Mouse (Mus musculus) spleen, postnatal 14 days (tissue): Measurements from ENCODE around the gene Fmnl2.

Experiments
- DNase-seq, 2 experiments: peaks; one replicate each; pipeline ENCODE4 v3.0.0; 2021 to 2022; ENCODE audit warnings: low spot score in 2 of 2

Fmnl2 gene

GRCm38 (mm10) chr2:52955090-52955489 is 97.4 kb downstream of the Fmnl2 start:
- DNase-seq, result peak; percentile 12 to 26

GRCm38 (mm10) chr2:52955831-52956230 is 98.2 kb downstream of the Fmnl2 start:
- no peak for DNase-seq

GRCm38 (mm10) chr2:52957771-52958534 is 100.3 kb downstream of the Fmnl2 start:
- DNase-seq, result no peak

- no peak for DNase-seq
Observed at GRCm38 (mm10) chr2:52958535-52959290, 101.1 kb downstream of the Fmnl2 start.

- DNase-seq, result no peak
Observed at GRCm38 (mm10) chr2:52959291-52959621, 101.6 kb downstream of the Fmnl2 start.

- no peak for DNase-seq
Observed at GRCm38 (mm10) chr2:52959982-52960381, 102.3 kb downstream of the Fmnl2 start.

- DNase-seq, result no peak
Observed at GRCm38 (mm10) chr2:52960697-52961096, 103.0 kb downstream of the Fmnl2 start.

GRCm38 (mm10) chr2:52963439-52963838 is 105.8 kb downstream of the Fmnl2 start:
- no peak for DNase-seq

DNA sequence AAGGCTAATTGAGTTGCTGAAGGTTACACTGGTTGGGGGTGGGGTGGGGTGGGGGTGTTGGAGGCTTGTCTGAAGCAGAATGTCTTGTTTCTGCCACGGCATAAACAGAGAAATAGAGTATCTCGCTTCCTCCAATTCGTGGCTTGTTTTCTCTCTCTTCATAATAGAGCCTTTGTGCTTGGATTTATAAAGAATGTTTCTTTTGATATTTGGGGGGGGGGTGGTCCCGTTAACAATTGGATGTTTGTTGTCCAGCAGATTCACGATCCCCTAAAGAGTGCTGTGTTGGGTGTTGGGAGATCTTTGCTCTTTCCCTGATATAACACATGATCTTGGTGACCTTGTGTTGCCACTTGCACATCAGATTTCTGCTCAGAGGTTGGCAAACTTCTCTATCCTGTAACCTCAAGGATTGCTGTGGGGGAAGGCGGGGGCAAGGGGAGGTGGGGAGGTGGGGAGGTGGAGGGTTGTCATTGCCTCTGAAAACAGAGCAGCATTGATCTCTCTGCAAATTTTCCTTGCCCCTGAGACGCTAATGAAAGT is 106.8 kb downstream of the Fmnl2 start:
- no peak for DNase-seq

DNA sequence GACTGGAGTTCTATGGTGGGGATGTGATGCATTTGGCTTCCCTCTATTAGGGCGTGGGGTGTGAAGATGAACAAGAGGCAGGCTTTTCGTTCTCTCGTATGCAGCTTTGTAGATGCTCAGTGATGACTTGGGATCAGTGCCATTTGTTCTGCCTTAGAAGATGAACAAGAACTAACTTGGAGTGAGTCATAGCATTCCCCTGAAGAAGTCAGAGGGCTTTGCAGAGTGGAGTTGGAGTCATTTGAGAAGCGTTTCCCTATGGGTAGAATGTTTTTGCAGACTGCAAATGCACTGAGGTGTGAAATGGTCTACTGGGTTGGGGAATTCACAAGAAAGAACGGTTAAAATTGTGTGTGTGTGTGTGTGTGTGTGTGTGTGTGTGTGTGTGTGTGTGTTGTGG is 108.6 kb downstream of the Fmnl2 start:
- DNase-seq, result no peak

DNA sequence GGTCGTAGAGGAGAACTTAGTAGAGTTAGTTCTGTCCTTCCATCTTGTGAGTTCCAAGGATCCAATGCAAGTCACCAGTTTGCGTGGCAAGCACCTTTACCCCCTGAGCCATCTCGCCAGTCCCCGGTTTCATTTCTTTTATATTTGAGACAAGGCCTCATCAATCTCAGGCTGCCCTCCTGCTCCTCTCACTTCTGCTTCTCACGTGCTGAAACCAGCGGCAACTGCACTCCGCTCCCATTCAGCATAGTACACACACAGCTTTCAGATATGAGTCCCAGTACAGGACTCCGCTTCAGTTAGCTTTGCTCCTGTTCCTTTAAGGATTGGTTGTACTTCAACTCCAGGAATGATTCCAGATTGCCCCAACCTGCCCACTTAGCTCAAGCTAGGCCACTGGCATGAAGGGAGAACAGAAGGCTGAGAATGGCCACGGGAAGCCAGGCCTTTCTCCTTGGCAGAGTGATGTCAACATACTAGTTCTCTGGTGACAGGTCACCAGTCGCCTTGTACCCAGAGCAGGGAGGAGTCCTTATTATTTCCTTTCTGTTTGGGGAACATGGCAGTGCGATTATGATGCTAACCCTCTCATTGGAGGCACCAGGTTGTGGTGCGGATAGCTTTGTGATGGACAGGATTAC is 109.3 kb downstream of the Fmnl2 start:
- no peak for DNase-seq

DNA sequence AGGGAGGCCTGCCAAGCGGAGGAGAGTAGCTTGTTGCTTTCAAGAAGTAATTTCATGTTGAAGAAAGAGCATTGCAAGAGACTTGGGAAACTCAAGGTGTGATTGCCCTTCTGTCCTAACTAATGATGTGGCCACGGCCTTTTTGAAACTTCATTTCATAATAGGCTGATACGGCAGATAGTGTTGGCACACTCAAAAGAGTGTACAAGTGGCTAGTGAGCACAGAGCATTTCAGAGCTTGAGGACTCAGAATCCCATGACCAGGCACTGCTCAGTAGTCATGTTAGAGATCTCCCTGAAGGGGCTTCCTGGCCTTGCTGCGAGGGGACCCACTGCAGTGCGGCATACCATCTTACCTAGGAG is 109.8 kb downstream of the Fmnl2 start:
- DNase-seq, result no peak

GRCm38 (mm10) chr2:52968884-52969283 is 111.2 kb downstream of the Fmnl2 start:
- DNase-seq, result no peak

DNA sequence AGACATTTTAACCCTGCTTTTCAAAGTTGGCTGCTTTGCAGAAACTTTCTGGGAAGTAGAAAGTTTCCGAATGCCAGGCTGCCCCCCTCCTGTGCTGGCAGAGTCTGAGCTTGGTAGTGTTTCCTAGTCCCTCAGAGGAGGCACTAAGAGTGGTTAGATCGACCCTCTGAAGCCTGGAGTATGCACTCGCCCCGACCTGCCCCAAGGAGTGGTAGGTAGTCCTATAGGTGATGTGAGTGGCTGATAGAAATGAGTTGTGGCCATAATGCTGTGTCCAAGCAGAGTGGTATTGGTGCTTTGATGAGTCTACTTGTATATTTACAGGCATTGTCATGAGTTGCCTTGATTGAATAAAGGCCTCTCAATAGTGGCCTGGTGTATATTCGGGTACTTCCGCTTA is 116.4 kb downstream of the Fmnl2 start:
- no peak for DNase-seq

DNA sequence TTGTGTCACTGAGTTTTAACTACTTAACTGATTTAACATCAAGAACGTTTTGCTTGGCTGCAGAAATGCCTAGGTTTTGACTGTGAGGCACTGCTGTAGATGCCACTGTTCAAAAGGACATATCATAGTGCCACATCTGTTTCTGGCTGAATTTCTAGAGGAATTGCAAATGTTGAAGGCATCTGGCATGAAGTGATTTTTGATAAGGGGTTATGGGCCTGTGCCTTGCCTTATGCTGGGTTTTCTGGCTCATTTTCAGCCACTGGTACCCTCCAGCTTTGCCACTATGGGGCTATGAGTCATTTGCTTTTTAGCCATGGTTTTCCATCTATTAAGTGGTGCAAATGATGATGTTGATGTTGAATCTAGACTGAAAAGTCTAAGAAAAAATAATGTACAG is 117.1 kb downstream of the Fmnl2 start:
- DNase-seq, result no peak

GRCm38 (mm10) chr2:52977921-52978675 is 120.4 kb downstream of the Fmnl2 start:
- DNase-seq, result no peak

GRCm38 (mm10) chr2:52978796-52979195 is 121.1 kb downstream of the Fmnl2 start:
- no peak for DNase-seq

GRCm38 (mm10) chr2:52979280-52979763 is 121.7 kb downstream of the Fmnl2 start:
- DNase-seq, result no peak

DNA sequence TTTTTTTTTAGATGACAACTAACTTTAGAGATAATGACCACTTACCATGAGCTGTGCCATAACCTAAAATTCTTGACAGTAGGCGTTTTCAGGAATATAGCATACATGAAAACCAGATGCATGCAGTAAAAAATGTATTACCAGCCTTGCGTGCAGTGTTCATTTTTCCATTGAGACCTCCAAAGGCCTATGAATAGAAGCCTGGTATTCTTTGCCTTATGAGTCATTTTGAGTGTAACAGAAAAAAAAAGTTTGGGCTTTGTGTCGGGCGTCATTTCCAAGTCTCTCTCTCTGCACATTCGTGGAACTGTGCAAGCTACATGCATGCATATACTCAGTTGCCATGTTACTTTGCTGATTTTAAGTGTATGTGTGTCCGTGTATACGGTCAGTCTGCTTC is 123.5 kb downstream of the Fmnl2 start:
- DNase-seq, result no peak

DNA sequence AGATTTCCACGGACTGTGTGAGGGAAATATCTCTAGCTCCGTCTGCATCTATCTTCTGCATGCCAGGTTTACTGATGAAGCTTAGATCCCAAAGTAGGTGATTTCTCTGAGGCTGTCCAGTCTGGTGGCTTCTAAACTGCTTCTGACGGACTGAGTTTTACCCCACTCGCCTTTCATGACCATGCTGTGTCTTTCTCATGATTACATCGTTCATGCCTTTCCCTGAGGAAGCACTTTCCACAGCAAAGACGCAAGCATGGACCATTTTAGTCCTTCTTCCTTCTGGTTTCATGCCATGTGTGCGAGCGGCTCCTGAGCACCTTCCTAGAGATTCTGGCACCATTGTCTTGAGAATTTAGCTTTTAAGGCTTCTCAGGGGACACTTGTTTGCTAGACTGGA is 123.9 kb downstream of the Fmnl2 start:
- DNase-seq, result no peak

DNA sequence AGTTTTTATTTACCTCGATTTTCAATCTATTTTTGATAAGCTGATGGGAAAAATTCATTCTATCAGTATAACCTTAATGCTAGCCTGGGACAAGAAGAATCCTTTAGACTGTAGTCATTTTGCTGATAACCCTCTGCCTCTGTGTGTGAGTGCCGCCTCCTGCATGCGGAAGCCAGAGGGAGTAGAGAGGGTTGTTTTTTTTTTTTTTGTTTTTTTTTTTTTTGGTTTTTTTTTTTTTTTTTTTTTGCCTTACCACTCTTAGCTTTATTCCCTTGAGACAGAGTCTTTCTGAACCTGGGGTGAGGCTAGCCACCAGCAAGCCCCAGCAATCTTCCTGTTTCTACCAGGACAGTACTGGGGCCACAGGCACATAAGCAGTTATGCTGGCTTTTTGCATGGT is 124.8 kb downstream of the Fmnl2 start:
- no peak for DNase-seq

GRCm38 (mm10) chr2:52984556-52984955 is 126.9 kb downstream of the Fmnl2 start:
- no peak for DNase-seq
